In the genomic region with DNA sequence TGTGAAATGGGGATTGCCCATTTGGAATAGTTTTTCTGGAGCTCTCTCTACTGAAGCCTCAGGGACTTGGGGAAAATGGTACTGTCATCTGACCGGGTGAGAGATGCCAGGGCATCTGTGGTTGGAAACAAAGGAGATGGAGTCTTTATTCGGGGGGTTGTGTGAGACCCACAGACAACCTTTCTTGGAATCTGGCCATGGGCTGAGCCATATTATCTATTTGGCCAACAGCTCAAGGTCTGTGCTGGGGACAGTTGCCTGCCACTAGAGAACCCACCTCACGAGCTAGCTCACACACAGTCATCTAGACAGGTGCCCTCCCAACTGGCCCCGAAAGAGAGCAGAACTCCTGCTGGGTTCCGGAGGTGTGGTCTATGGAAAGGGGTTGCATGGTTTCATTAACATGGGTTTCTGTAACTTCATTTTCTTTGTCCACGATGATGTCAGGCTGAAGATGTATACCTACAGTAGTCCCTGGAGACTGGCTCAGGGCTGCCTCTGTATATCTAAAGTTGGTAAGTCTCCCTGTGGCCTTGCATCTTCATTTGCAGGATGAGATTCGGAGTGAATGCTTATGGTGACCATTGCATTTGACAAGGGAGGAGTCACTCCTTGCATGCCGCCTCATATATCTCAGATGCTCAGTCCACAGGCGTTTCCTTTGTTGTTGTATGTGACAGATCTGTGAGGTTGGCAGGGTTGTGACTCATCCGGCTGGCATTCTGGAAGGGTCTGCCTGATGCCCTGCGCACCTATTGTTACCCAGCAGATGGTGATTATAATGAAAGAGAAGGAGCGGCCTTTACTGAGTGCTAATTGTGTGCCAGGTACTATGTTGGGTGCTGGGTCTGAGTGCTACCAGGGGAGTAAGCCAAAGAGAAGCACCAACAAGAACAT, we compare ENCODE assay signal across 17 mouse cellular contexts. TPM values are rescaled to one million over a fixed set of nuclear protein-coding genes. Genes with fewer than 3 reads are reported as not detected.
A peak's percentile ranks its signal among the peaks of the same experiment; 100 is the strongest.
DNase-seq lines count a peak whose midpoint lies in the region; ATAC-seq and TF ChIP-seq lines count a peak whose summit lies in the region.
"Had no signal": no experiment of that assay in that cellular context is flagged by ENCODE, and none has a peak within 500 bp of the region (broad histone marks: within the 10 kb centered on the region; RNA-seq: fewer than 3 reads in every experiment).

No protein-coding gene starts in this region.

- no peaks in the 10 kb centered on the region for H3K27me3 ChIP-seq in hindbrain, embryonic 16.5 days (replicated peaks; ENCODE audit: control insufficient read depth, insufficient read depth, low read length)
- no peaks in the 10 kb centered on the region for H3K27me3 ChIP-seq in hindbrain, embryonic 12.5 days
- H3K27me3 ChIP-seq in lung, embryonic 16.5 days (ENCODE audit: control insufficient read depth, insufficient read depth, low read depth, low read length) = no peaks in the 10 kb centered on the region
- H3K27me3 ChIP-seq in embryonic facial prominence, embryonic 13.5 days = no peaks in the 10 kb centered on the region
- H3K27me3 ChIP-seq: neural tube, embryonic 12.5 days had no signal

- 79% methylated on average over 12 of the region's 12 CpGs for WGBS in hindbrain, embryonic 16.5 days
- WGBS in hindbrain, embryonic 12.5 days = 88% methylated on average over 12 of the region's 12 CpGs
- 79% methylated on average over 12 of the region's 12 CpGs for WGBS in lung, embryonic 16.5 days
- 77% methylated on average over 12 of the region's 12 CpGs for WGBS in lung, adult 2 months
- 93% methylated on average over 12 of the region's 12 CpGs for WGBS in embryonic facial prominence, embryonic 13.5 days

- H3K4me1 ChIP-seq in hindbrain, embryonic 16.5 days (ENCODE audit: control insufficient read depth, insufficient read depth, low read depth, low read length) = no peaks in the 10 kb centered on the region; the same call in 1 of the 2 replicates
- H3K4me1 ChIP-seq in hindbrain, embryonic 12.5 days = no peaks in the 10 kb centered on the region
- peaks cover 46% of the 10 kb centered on the region for H3K4me1 ChIP-seq in lung, embryonic 16.5 days (replicated peaks; ENCODE audit: control insufficient read depth, insufficient read depth, low read length)
- H3K4me1 ChIP-seq in lung, adult 2 months (ENCODE audit: control insufficient read depth, insufficient read depth, low read length) = 0 out of 2 replicates have a peak, but pooled peaks cover 3% of the 10 kb centered on the region
- H3K4me1 ChIP-seq in embryonic facial prominence, embryonic 13.5 days = peaks cover 42% of the 10 kb centered on the region
- H3K4me1 ChIP-seq: neural tube, embryonic 12.5 days had no signal

- ATAC-seq in hindbrain, embryonic 16.5 days = peak; percentile 24; the same call in 1 of the 2 replicates
- ATAC-seq in hindbrain, embryonic 12.5 days (ENCODE audit: low FRiP score) = no peak
- ATAC-seq in lung, embryonic 16.5 days (ENCODE audit: low read depth) = 0 out of 2 replicates have a peak, but pooled peaks have one; percentile 2
- no peak for ATAC-seq in embryonic facial prominence, embryonic 13.5 days (ENCODE audit: insufficient number of reproducible peaks, insufficient read depth, low FRiP score, low TSS enrichment, low read depth)
- ATAC-seq: forebrain, postnatal 0 days; intestine, postnatal 0 days had no signal

- H3K4me2 ChIP-seq in hindbrain, embryonic 16.5 days (ENCODE audit: low read length) = no peak overlapping the region
- no peak overlapping the region for H3K4me2 ChIP-seq in hindbrain, embryonic 12.5 days (replicated peaks)
- no peak overlapping the region for H3K4me2 ChIP-seq in lung, embryonic 16.5 days (ENCODE audit: low read depth, low read length)
- no peak overlapping the region for H3K4me2 ChIP-seq in embryonic facial prominence, embryonic 13.5 days
- H3K4me2 ChIP-seq: neural tube, embryonic 12.5 days had no signal

- no peak overlapping the region for H3K9ac ChIP-seq in hindbrain, embryonic 16.5 days (ENCODE audit: low read depth, low read length)
- no peak overlapping the region for H3K9ac ChIP-seq in hindbrain, embryonic 12.5 days
- H3K9ac ChIP-seq in lung, embryonic 16.5 days (ENCODE audit: low read length) = no peak overlapping the region
- H3K9ac ChIP-seq in embryonic facial prominence, embryonic 13.5 days = no peak overlapping the region
- H3K9ac ChIP-seq: forebrain, postnatal 0 days; limb, embryonic 13.5 days; neural tube, embryonic 12.5 days had no signal

- H3K27ac ChIP-seq in hindbrain, embryonic 16.5 days (ENCODE audit: low read depth, low read length) = no peak overlapping the region
- no peak overlapping the region for H3K27ac ChIP-seq in hindbrain, embryonic 12.5 days
- peak overlapping the region; percentile 75 for H3K27ac ChIP-seq in lung, embryonic 16.5 days (ENCODE audit: low read length)
- H3K27ac ChIP-seq in embryonic facial prominence, embryonic 13.5 days = peak overlapping the region; percentile 39
- H3K27ac ChIP-seq: gastrocnemius, adult 2 months; limb, embryonic 13.5 days; neural tube, embryonic 12.5 days had no signal

- TF ChIP-seq CTCF in lung, adult 2 months (IDR thresholded peaks at IDR 0.05; ENCODE audit: insufficient read depth, low read length) = no peak

- TF ChIP-seq POLR2A in lung, adult 2 months (IDR thresholded peaks at IDR 0.05; ENCODE audit: borderline replicate concordance, extremely low read depth, low read depth, low read length) = no peak

- no peaks in the 10 kb centered on the region for H3K36me3 ChIP-seq in hindbrain, embryonic 16.5 days (ENCODE audit: control insufficient read depth, insufficient read depth, low read length)
- H3K36me3 ChIP-seq in hindbrain, embryonic 12.5 days = no peaks in the 10 kb centered on the region
- H3K36me3 ChIP-seq in lung, embryonic 16.5 days (ENCODE audit: control insufficient read depth, insufficient read depth, low read length) = no peaks in the 10 kb centered on the region
- H3K36me3 ChIP-seq in embryonic facial prominence, embryonic 13.5 days = no peaks in the 10 kb centered on the region
- H3K36me3 ChIP-seq: G1E; limb, embryonic 13.5 days; neural tube, embryonic 12.5 days had no signal

- DNase-seq in lung, adult 2 months = no peak
- DNase-seq in cerebellum, adult 18-20 months = peak; percentile 60 to 67
- DNase-seq in layer of hippocampus, adult 9-10 months (ENCODE audit: low spot score) = no peak
- DNase-seq in right cerebral cortex, adult 18-20 months = no peak
- DNase-seq: adrenal gland, adult 2 months; embryo, embryonic 11 days; forebrain, postnatal 0 days; gastrocnemius, adult 2 months; heart, postnatal 36 days had no signal

- H3K4me3 ChIP-seq in hindbrain, embryonic 16.5 days (ENCODE audit: low read length) = no peak overlapping the region
- no peak overlapping the region for H3K4me3 ChIP-seq in hindbrain, embryonic 12.5 days
- no peak overlapping the region for H3K4me3 ChIP-seq in lung, embryonic 16.5 days (ENCODE audit: low read length)
- H3K4me3 ChIP-seq in lung, adult 2 months (replicated peaks; ENCODE audit: extremely low read depth, low read depth, low read length) = no peak overlapping the region
- H3K4me3 ChIP-seq in embryonic facial prominence, embryonic 13.5 days = no peak overlapping the region
- H3K4me3 ChIP-seq: gastrocnemius, adult 2 months; limb, embryonic 13.5 days; neural tube, embryonic 12.5 days had no signal

- H3K9me3 ChIP-seq in hindbrain, embryonic 16.5 days (ENCODE audit: control insufficient read depth, low read length) = no peaks in the 10 kb centered on the region
- no peaks in the 10 kb centered on the region for H3K9me3 ChIP-seq in hindbrain, embryonic 12.5 days (replicated peaks)
- no peaks in the 10 kb centered on the region for H3K9me3 ChIP-seq in lung, embryonic 16.5 days (ENCODE audit: control insufficient read depth, low read length)
- no peaks in the 10 kb centered on the region for H3K9me3 ChIP-seq in embryonic facial prominence, embryonic 13.5 days
- H3K9me3 ChIP-seq: G1E; limb, embryonic 13.5 days; neural tube, embryonic 12.5 days had no signal

RNA-seq across cellular contexts. Expression of a gene that starts 32.7 kb away (rescaled TPM):
- 1.5 TPM in 2 replicates for polyA plus RNA-seq in hindbrain, embryonic 16.5 days (2015; fragmentation: Nextera tagmentation; extraction: Ambion mirVana)
- 9.3 and 9.9 TPM in 2 replicates for polyA plus RNA-seq in hindbrain, embryonic 12.5 days (2016; fragmentation: Nextera tagmentation; extraction: Ambion mirVana)
- polyA plus RNA-seq in lung, embryonic 16.5 days (2015; fragmentation: Nextera tagmentation; extraction: Ambion mirVana) = 11.7 and 13.0 TPM in 2 replicates
- 2.2 and 2.6 TPM in 2 replicates for polyA plus RNA-seq in lung, adult 2 months (2012; rRNA removed)
- polyA plus RNA-seq in embryonic facial prominence, embryonic 13.5 days (2015; fragmentation: Nextera tagmentation; extraction: Ambion mirVana) = 10.4 and 10.7 TPM in 2 replicates
- polyA plus RNA-seq: G1E had no signal

Comparison
In these comparisons a context has a peak if more than half of its experiments do, and no peak if none do; other contexts are left out.
1. ATAC-seq: peak in hindbrain, embryonic 16.5 days (single experiment) and lung, embryonic 16.5 days (single experiment); none in hindbrain, embryonic 12.5 days (single experiment) and embryonic facial prominence, embryonic 13.5 days (single experiment).
2. H3K27ac ChIP-seq: peak in lung, embryonic 16.5 days (single experiment) and embryonic facial prominence, embryonic 13.5 days (single experiment); none in hindbrain, embryonic 16.5 days (single experiment) and hindbrain, embryonic 12.5 days (single experiment).
3. DNase-seq: peak in cerebellum, adult 18-20 months (2 of 2); none in lung, adult 2 months (single experiment), layer of hippocampus, adult 9-10 months (single experiment) and right cerebral cortex, adult 18-20 months (single experiment).